Comparison of ENCODE assay signal across 18 mouse cellular contexts in genomic region chr7:75806161-75806560, GRCm38 (mm10). TPM values are rescaled to one million over a fixed set of nuclear protein-coding genes. Genes with fewer than 3 reads are reported as not detected.
DNase-seq lines count a peak whose midpoint lies in the region; ATAC-seq and TF ChIP-seq lines count a peak whose summit lies in the region.
"Had no signal": no experiment of that assay in that cellular context is flagged by ENCODE, and none has a peak within 500 bp of the region (broad histone marks: within the 10 kb centered on the region; RNA-seq: fewer than 3 reads in every experiment).

No protein-coding gene starts in this region.

- no peak overlapping the region for H3K4me3 ChIP-seq in embryonic facial prominence, embryonic 13.5 days
- H3K4me3 ChIP-seq in embryonic facial prominence, embryonic 10.5 days = no peak overlapping the region
- no peak overlapping the region for H3K4me3 ChIP-seq in heart, embryonic 14.5 days (ENCODE audit: control insufficient read depth in 1 of 2, insufficient read depth in 1 of 2, low read depth in 1 of 2, low read length in 2 of 2)
- H3K4me3 ChIP-seq in kidney, adult 2 months (ENCODE audit: insufficient read depth, low read depth, low read length) = no peak overlapping the region
- H3K4me3 ChIP-seq in G1E (ENCODE audit: low read depth, low read length) = peak overlapping the region; percentile 35; the same call in 1 of the 2 replicates
- no peak overlapping the region for H3K4me3 ChIP-seq in left cerebral cortex, adult 2 months
- H3K4me3 ChIP-seq: embryonic facial prominence, embryonic 15.5 days; limb, embryonic 10.5 days; megakaryocyte, embryonic 14.5 days; midbrain, embryonic 15.5 days; myocyte had no signal

- no peak for DNase-seq in embryonic facial prominence, embryonic 10.5 days (ENCODE audit: low spot score)
- no peak for DNase-seq in heart, adult 11 months
- DNase-seq in kidney, adult 2 months = no peak
- DNase-seq in kidney, postnatal 10 days = no peak
- DNase-seq in G1E (ENCODE audit: low spot score) = no peak
- no peak for DNase-seq in left cerebral cortex, adult 2 months (ENCODE audit: extremely low spot score in 1 of 2, low spot score in 2 of 2)
- DNase-seq: layer of hippocampus, adult 9-11 months; retina, postnatal 1 day had no signal

- WGBS in embryonic facial prominence, embryonic 13.5 days = 72% methylated on average over 4 of the region's 4 CpGs
- WGBS in embryonic facial prominence, embryonic 10.5 days = 82% methylated on average over 4 of the region's 4 CpGs
- 72% methylated on average over 4 of the region's 4 CpGs for WGBS in heart, embryonic 14.5 days
- WGBS in kidney, adult 2 months = 77% methylated on average over 4 of the region's 4 CpGs

- H3K36me3 ChIP-seq in embryonic facial prominence, embryonic 13.5 days = no peaks in the 10 kb centered on the region
- H3K36me3 ChIP-seq in embryonic facial prominence, embryonic 10.5 days (replicated peaks) = no peaks in the 10 kb centered on the region
- H3K36me3 ChIP-seq in heart, embryonic 14.5 days (ENCODE audit: control insufficient read depth, insufficient read depth, low read length) = no peaks in the 10 kb centered on the region
- no peaks in the 10 kb centered on the region for H3K36me3 ChIP-seq in kidney, adult 2 months (ENCODE audit: control insufficient read depth, insufficient read depth, low read length)
- no peaks in the 10 kb centered on the region for H3K36me3 ChIP-seq in G1E (replicated peaks)
- H3K36me3 ChIP-seq: embryonic facial prominence, embryonic 15.5 days; limb, embryonic 10.5 days; midbrain, embryonic 15.5 days had no signal

- peaks cover 12% of the 10 kb centered on the region; the same call in 1 of the 2 replicates for H3K4me1 ChIP-seq in embryonic facial prominence, embryonic 13.5 days
- H3K4me1 ChIP-seq in embryonic facial prominence, embryonic 10.5 days = peaks cover 4% of the 10 kb centered on the region
- H3K4me1 ChIP-seq in heart, embryonic 14.5 days (ENCODE audit: control insufficient read depth in 2 of 2, insufficient read depth in 2 of 2, low read length in 2 of 2) = peaks cover 13 to 18% of the 10 kb centered on the region in 2 experiments
- H3K4me1 ChIP-seq in kidney, adult 2 months (ENCODE audit: control insufficient read depth, insufficient read depth, low read length) = no peaks in the 10 kb centered on the region
- peaks cover 38% of the 10 kb centered on the region for H3K4me1 ChIP-seq in G1E (ENCODE audit: insufficient read depth, low read depth, low read length)

- H3K27ac ChIP-seq in embryonic facial prominence, embryonic 13.5 days = peak overlapping the region; percentile 12; the same call in 1 of the 2 replicates
- no peak overlapping the region for H3K27ac ChIP-seq in embryonic facial prominence, embryonic 10.5 days (replicated peaks)
- H3K27ac ChIP-seq in heart, embryonic 14.5 days (replicated peaks in 1 of 2; ENCODE audit: control insufficient read depth in 1 of 2, insufficient read depth in 1 of 2, low read depth in 2 of 2, low read length in 2 of 2) = peak overlapping the region; percentile 9 to 15; a peak in 2 of 4 replicates
- H3K27ac ChIP-seq in kidney, adult 2 months (ENCODE audit: insufficient read depth, low read depth, low read length) = peak overlapping the region; percentile 11; the same call in 1 of the 2 replicates
- no peak overlapping the region for H3K27ac ChIP-seq in left cerebral cortex, adult 2 months
- H3K27ac ChIP-seq: embryonic facial prominence, embryonic 15.5 days; limb, embryonic 10.5 days; midbrain, embryonic 15.5 days; stomach, postnatal 0 days had no signal

- no peaks in the 10 kb centered on the region for H3K9me3 ChIP-seq in embryonic facial prominence, embryonic 13.5 days
- no peaks in the 10 kb centered on the region for H3K9me3 ChIP-seq in embryonic facial prominence, embryonic 10.5 days
- H3K9me3 ChIP-seq in heart, embryonic 14.5 days (ENCODE audit: control insufficient read depth, low read length) = no peaks in the 10 kb centered on the region
- H3K9me3 ChIP-seq in G1E (replicated peaks) = no peaks in the 10 kb centered on the region; the same call in 1 of the 2 replicates
- H3K9me3 ChIP-seq: embryonic facial prominence, embryonic 15.5 days; limb, embryonic 10.5 days; midbrain, embryonic 15.5 days had no signal

- no peak for TF ChIP-seq POLR2A in kidney, adult 2 months (IDR thresholded peaks at IDR 0.05; ENCODE audit: low read depth, low read length)

- intact Hi-C loops in left cerebral cortex, adult 2 months (cut with DNase I) = loop anchor here (5.0 kb wide), 1 partner anchor 59 kb away; no protein-coding TSS in a partner anchor

- no peak overlapping the region for H3K4me2 ChIP-seq in embryonic facial prominence, embryonic 13.5 days
- no peak overlapping the region for H3K4me2 ChIP-seq in heart, embryonic 14.5 days (ENCODE audit: low read length)
- H3K4me2 ChIP-seq: embryonic facial prominence, embryonic 15.5 days; midbrain, embryonic 15.5 days had no signal

- no peak for ATAC-seq in embryonic facial prominence, embryonic 13.5 days (ENCODE audit: insufficient number of reproducible peaks, insufficient read depth, low FRiP score, low TSS enrichment, low read depth)
- no peak for ATAC-seq in heart, embryonic 14.5 days (ENCODE audit: insufficient number of reproducible peaks, insufficient read depth, low FRiP score, low read depth)
- ATAC-seq in G1E (ENCODE audit: extremely low read depth, insufficient number of reproducible peaks, low FRiP score, poor library complexity, severe bottlenecking) = peak; percentile 70
- ATAC-seq: midbrain, embryonic 15.5 days; Patski had no signal

- no peaks in the 10 kb centered on the region for H3K27me3 ChIP-seq in embryonic facial prominence, embryonic 13.5 days
- no peaks in the 10 kb centered on the region for H3K27me3 ChIP-seq in embryonic facial prominence, embryonic 10.5 days (replicated peaks; ENCODE audit: low read depth, poor library complexity, severe bottlenecking)
- H3K27me3 ChIP-seq in heart, embryonic 14.5 days (ENCODE audit: control insufficient read depth, insufficient read depth, low read length) = no peaks in the 10 kb centered on the region
- H3K27me3 ChIP-seq in kidney, adult 2 months (replicated peaks; ENCODE audit: control insufficient read depth, insufficient read depth, low read length) = no peaks in the 10 kb centered on the region
- H3K27me3 ChIP-seq in G1E (ENCODE audit: insufficient read depth, low read length) = 0 out of 2 replicates have a peak, but pooled peaks cover 4% of the 10 kb centered on the region
- H3K27me3 ChIP-seq: embryonic facial prominence, embryonic 15.5 days; megakaryocyte, embryonic 14.5 days; midbrain, embryonic 15.5 days; Patski had no signal

- no peak overlapping the region for H3K9ac ChIP-seq in embryonic facial prominence, embryonic 13.5 days
- no peak overlapping the region for H3K9ac ChIP-seq in heart, embryonic 14.5 days (ENCODE audit: low read length)
- H3K9ac ChIP-seq: embryonic facial prominence, embryonic 15.5 days; forebrain, postnatal 0 days; midbrain, embryonic 15.5 days had no signal

- no peak for TF ChIP-seq CTCF in kidney, adult 2 months (conservative IDR thresholded peaks at IDR 0.05; ENCODE audit: insufficient read depth, insufficient read length, low read depth, low read length)
- no peak for TF ChIP-seq CTCF in G1E (IDR thresholded peaks at IDR 0.05; ENCODE audit: low read depth, low read length)
- TF ChIP-seq CTCF in left cerebral cortex, adult 2 months (IDR thresholded peaks at IDR 0.05) = no peak

RNA-seq across cellular contexts. Expression of gene Klhl25, which starts 41.9 kb away (rescaled TPM):
- polyA plus RNA-seq in embryonic facial prominence, embryonic 13.5 days (2015; fragmentation: Nextera tagmentation; extraction: Ambion mirVana) = 21.2 and 24.6 TPM in 2 replicates
- polyA plus RNA-seq in embryonic facial prominence, embryonic 10.5 days (2016; fragmentation: Nextera tagmentation; extraction: Ambion mirVana) = 24.0 and 24.2 TPM in 2 replicates
- polyA plus RNA-seq in heart, embryonic 14.5 days (2014; fragmentation: Nextera tagmentation; extraction: Ambion mirVana) = 8.3 and 9.4 TPM in 2 replicates
- 11.7 and 11.8 TPM in 2 replicates for polyA plus RNA-seq in kidney, adult 2 months (2012; rRNA removed)
- total RNA-seq in G1E (2014; fragmentation: Nextera tagmentation) (2.7 and 51.2 TPM in 2 replicates), G1E (2017) (9.6 and 11.8 TPM in 2 replicates)
- polyA plus RNA-seq in G1E (2012) = 3.0 and 5.4 TPM in 2 replicates
- total RNA-seq in left cerebral cortex, adult 2 months (2021) = 1 to 10 TPM; 7.4 to 9.3 TPM

Comparison
In these comparisons a context has a peak if more than half of its experiments do, and no peak if none do; other contexts are left out.
1. H3K27ac ChIP-seq: peak in embryonic facial prominence, embryonic 13.5 days (single experiment), heart, embryonic 14.5 days (2 of 2) and kidney, adult 2 months (single experiment); none in embryonic facial prominence, embryonic 10.5 days (single experiment) and left cerebral cortex, adult 2 months (single experiment).